Mouse (Mus musculus) spleen, embryonic (tissue): Measurements from ENCODE around the gene Gjb3.

Experiments
- CTCF ChIA-PET: fragments of 350-600 bp; sonication (Branson Sonifier 250); formaldehyde crosslinking; loops from one replicate; lab custom pipeline; 2022; lab: Charles Lee

Gjb3 gene

DNA sequence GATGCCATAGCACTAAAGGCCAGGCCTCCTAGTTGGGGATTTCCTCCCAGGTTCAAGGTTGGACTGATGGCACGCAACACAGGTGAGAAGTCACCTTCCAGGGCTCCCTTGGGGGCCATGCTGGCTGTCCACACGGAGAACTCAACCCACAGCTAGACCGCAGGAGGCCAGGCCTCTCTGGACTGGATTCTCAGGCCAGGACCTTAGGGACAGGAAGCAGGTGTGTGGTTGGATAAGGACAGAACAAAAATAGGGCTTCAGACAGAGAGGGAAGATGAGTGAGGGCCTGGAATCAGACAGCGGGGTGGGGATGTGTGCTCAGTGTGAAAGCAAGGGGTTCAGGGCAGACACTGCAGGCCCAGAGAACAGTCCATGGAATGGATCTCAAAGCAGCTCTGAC is 43.7 kb downstream of the Gjb3 start:
- CTCF ChIA-PET: no interaction called here

DNA sequence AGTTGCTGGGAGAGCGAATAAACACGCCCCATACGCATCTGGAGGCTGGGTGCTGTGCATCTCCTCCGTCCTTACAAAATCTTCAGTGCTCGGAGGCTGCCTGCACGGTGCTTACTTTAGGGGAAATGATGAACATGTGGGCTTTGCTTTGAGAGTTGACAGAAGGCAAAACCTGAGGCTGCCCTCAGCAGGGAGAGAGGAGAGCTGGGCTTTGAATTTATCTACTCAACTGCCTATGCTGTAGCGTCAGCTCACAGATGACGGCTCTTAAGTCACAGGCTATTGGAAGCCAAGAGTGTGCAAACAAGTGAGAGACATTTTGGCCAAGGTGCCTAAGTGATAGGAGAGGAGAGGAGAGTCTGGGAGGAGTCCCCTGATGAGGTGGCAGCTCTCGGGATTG is 51.4 kb downstream of the Gjb3 start:
- CTCF ChIA-PET: no interaction called here

DNA sequence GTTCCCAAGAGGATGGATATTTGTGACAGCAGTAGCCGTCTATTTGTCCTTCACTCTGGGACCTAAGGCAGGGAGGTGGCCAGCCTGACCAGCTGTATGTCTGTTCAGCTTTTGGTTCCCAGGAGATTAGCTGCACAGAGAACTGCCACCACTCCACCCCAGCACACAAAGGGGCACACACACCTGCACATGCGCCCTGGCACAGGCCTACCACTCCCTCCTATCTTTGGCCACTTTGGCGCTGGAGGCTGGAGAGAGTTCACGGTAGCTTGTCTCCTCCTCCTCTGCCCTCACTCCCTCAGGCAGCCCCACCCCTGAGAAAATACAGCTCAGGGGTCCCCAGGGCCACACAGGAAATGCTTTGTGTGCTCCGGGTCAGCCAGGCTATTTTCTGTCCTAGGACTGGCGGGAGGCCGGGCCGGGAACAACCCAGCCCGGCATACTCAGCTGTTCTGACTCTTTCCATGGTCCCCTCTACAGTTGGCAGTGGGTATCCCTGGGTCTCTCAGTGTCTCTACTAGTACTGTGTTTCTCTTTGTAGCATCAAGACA is 52.1 kb downstream of the Gjb3 start:
- CTCF ChIA-PET: no interaction called here
